Mouse (Mus musculus) megakaryocyte, embryonic 14.5 days (primary cell): ENCODE measurements at regions not wholly inside any gene's neighbourhood (a gene's known extent, or its start where the extent isn't known, plus 50 kb on each side); places are given as distances from the start of the nearest gene placed in this dataset.

Experiments
- FLI1 ChIP-seq: IDR thresholded peaks from 2 replicates; pipeline ENCODE4 v1.6.1; 2012; ENCODE audit warnings: low read length, inconsistent platforms, mixed read lengths
- GATA1 ChIP-seq: IDR thresholded peaks from 3 replicates; pipeline ENCODE4 v1.6.1; 2012; ENCODE audit warnings: mixed read lengths, low read length, inconsistent platforms, borderline replicate concordance

- TF ChIP-seq GATA1 = no peak
- no peak for TF ChIP-seq FLI1
Observed at GRCm38 (mm10) chr12:9954178-9954888, 384.4 kb downstream of the Osr1 start.
